Comparison of ENCODE assay signal across 9 mouse cellular contexts in genomic region chr5:140617714-140618113, GRCm38 (mm10). TPM values are rescaled to one million over a fixed set of nuclear protein-coding genes. Genes with fewer than 3 reads are reported as not detected.
DNase-seq lines count a peak whose midpoint lies in the region; ATAC-seq lines count a peak whose summit lies in the region.
"Had no signal": no experiment of that assay in that cellular context is flagged by ENCODE, and none has a peak within 500 bp of the region (broad histone marks: within the 10 kb centered on the region; RNA-seq: fewer than 3 reads in every experiment).

No protein-coding gene starts in this region.

- no peak for DNase-seq in kidney, postnatal 25 days
- DNase-seq in T-cell, adult 2 months (ENCODE audit: low spot score), result peak; percentile 91
- peak; percentile 60 to 66 for DNase-seq in spleen, postnatal 14 days (ENCODE audit: low spot score in 2 of 2)
- no peak for DNase-seq in cerebellum, postnatal 36 days
- DNase-seq in urinary bladder, postnatal 10 days (ENCODE audit: low spot score), result no peak
- no peak for DNase-seq in urinary bladder, adult 18-20 months (ENCODE audit: low spot score in 2 of 2)

- H3K27ac ChIP-seq in kidney, embryonic 15.5 days, result peak overlapping the region; percentile 25
- H3K27ac ChIP-seq in liver, embryonic 16.5 days (ENCODE audit: low read length), result peak overlapping the region; percentile 69

- peaks cover 34% of the 10 kb centered on the region for H3K4me1 ChIP-seq in kidney, embryonic 15.5 days
- H3K4me1 ChIP-seq in liver, embryonic 16.5 days (ENCODE audit: control insufficient read depth, low read depth, low read length), result peaks cover 40% of the 10 kb centered on the region

- ATAC-seq in kidney, embryonic 15.5 days (replicated peaks; ENCODE audit: low FRiP score), result no peak
- peak; percentile 30 for ATAC-seq in liver, embryonic 16.5 days (ENCODE audit: low read depth)

- 70% methylated on average over 5 of the region's 5 CpGs for WGBS in kidney, embryonic 15.5 days
- 35% methylated on average over 5 of the region's 5 CpGs for WGBS in liver, embryonic 16.5 days (ENCODE audit: insufficient replicate concordance)

- no peak overlapping the region for H3K4me3 ChIP-seq in kidney, embryonic 15.5 days (replicated peaks)
- no peak overlapping the region for H3K4me3 ChIP-seq in liver, embryonic 16.5 days (ENCODE audit: low read depth, low read length)
- H3K4me3 ChIP-seq: lung, embryonic 15.5 days had no signal

- no peak overlapping the region for H3K9ac ChIP-seq in kidney, embryonic 15.5 days
- no peak overlapping the region for H3K9ac ChIP-seq in liver, embryonic 16.5 days (ENCODE audit: low read depth, low read length)
- H3K9ac ChIP-seq: lung, embryonic 15.5 days had no signal

- H3K9me3 ChIP-seq in kidney, embryonic 15.5 days (replicated peaks), result no peaks in the 10 kb centered on the region
- no peaks in the 10 kb centered on the region for H3K9me3 ChIP-seq in liver, embryonic 16.5 days (replicated peaks; ENCODE audit: control insufficient read depth, low read length)
- H3K9me3 ChIP-seq: lung, embryonic 15.5 days had no signal

- H3K27me3 ChIP-seq in kidney, embryonic 15.5 days, result no peaks in the 10 kb centered on the region
- no peaks in the 10 kb centered on the region for H3K27me3 ChIP-seq in liver, embryonic 16.5 days (ENCODE audit: control insufficient read depth, insufficient read depth, low read depth, low read length)
- H3K27me3 ChIP-seq: lung, embryonic 15.5 days had no signal

- peaks cover 40% of the 10 kb centered on the region for H3K36me3 ChIP-seq in kidney, embryonic 15.5 days
- peaks cover 14% of the 10 kb centered on the region for H3K36me3 ChIP-seq in liver, embryonic 16.5 days (ENCODE audit: control insufficient read depth, insufficient read depth)

- no peak overlapping the region for H3K4me2 ChIP-seq in kidney, embryonic 15.5 days
- no peak overlapping the region for H3K4me2 ChIP-seq in liver, embryonic 16.5 days (ENCODE audit: low read depth, low read length)
- H3K4me2 ChIP-seq: lung, embryonic 15.5 days had no signal

RNA-seq across cellular contexts. Expression of gene Lfng, which starts 10.6 kb away (rescaled TPM):
- 32.3 and 34.5 TPM in 2 replicates for polyA plus RNA-seq in kidney, embryonic 15.5 days (2015; fragmentation: Nextera tagmentation; extraction: Ambion mirVana)
- 8.3 and 9.7 TPM in 2 replicates for polyA plus RNA-seq in liver, embryonic 16.5 days (2015; fragmentation: Nextera tagmentation; extraction: Ambion mirVana)

RNA-seq across cellular contexts. Expression of gene Ttyh3, which starts 31.1 kb away (rescaled TPM):
- 32.3 and 39.9 TPM in 2 replicates for polyA plus RNA-seq in kidney, embryonic 15.5 days (2015; fragmentation: Nextera tagmentation; extraction: Ambion mirVana)
- 4.5 and 5.6 TPM in 2 replicates for polyA plus RNA-seq in liver, embryonic 16.5 days (2015; fragmentation: Nextera tagmentation; extraction: Ambion mirVana)

RNA-seq across cellular contexts. Expression of gene Grifin, which starts 52.8 kb away (rescaled TPM):
- 0.45 TPM in 1 of 2 replicates, not detected in the other for polyA plus RNA-seq in kidney, embryonic 15.5 days (2015; fragmentation: Nextera tagmentation; extraction: Ambion mirVana)
- polyA plus RNA-seq in liver, embryonic 16.5 days (2015; fragmentation: Nextera tagmentation; extraction: Ambion mirVana), result 0.59 and 1.2 TPM in 2 replicates
- polyA plus RNA-seq: lung, embryonic 15.5 days had no signal

Comparison
In these comparisons a context has a peak if more than half of its experiments do, and no peak if none do; other contexts are left out.
1. DNase-seq: peak in T-cell, adult 2 months (single experiment) and spleen, postnatal 14 days (2 of 2); none in kidney, postnatal 25 days (0 of 2), cerebellum, postnatal 36 days (0 of 2), urinary bladder, postnatal 10 days (single experiment) and urinary bladder, adult 18-20 months (0 of 2).